Comparison of ENCODE assay signal across 15 mouse cellular contexts in genomic region chr3:121362002-121362401, GRCm38 (mm10).
"Had no signal": no experiment of that assay in that cellular context is flagged by ENCODE, and none has a peak within 500 bp of the region (broad histone marks: within the 10 kb centered on the region; RNA-seq: fewer than 3 reads in every experiment).

No protein-coding gene starts in this region.

- H3K36me3 ChIP-seq: neural tube, embryonic 12.5 days; neural tube, embryonic 13.5 days; neural tube, embryonic 15.5 days; stomach, embryonic 15.5 days had no signal

- H3K9me3 ChIP-seq: neural tube, embryonic 12.5 days; neural tube, embryonic 13.5 days; neural tube, embryonic 15.5 days; stomach, embryonic 15.5 days had no signal

- H3K4me1 ChIP-seq: neural tube, embryonic 12.5 days; neural tube, embryonic 13.5 days; neural tube, embryonic 15.5 days; stomach, embryonic 15.5 days had no signal

- DNase-seq: retina, postnatal 1 day; right cerebral cortex, adult 18-20 months; right cerebral cortex, postnatal 14 days; right cerebral cortex, postnatal 25 days; right cerebral cortex, postnatal 4 days; spleen, adult 18-20 months; thymus, adult 18-20 months; thymus, postnatal 25 days; thymus, postnatal 36 days; thymus, postnatal 4 days had no signal

- H3K4me3 ChIP-seq: neural tube, embryonic 12.5 days; neural tube, embryonic 13.5 days; neural tube, embryonic 15.5 days; stomach, embryonic 15.5 days had no signal

- H3K27ac ChIP-seq: neural tube, embryonic 12.5 days; neural tube, embryonic 13.5 days; neural tube, embryonic 15.5 days; stomach, embryonic 15.5 days; stomach, postnatal 0 days had no signal

- H3K27me3 ChIP-seq: neural tube, embryonic 12.5 days; neural tube, embryonic 13.5 days; neural tube, embryonic 15.5 days; stomach, embryonic 15.5 days had no signal

- H3K9ac ChIP-seq: neural tube, embryonic 12.5 days; neural tube, embryonic 13.5 days; neural tube, embryonic 15.5 days; stomach, embryonic 15.5 days had no signal

- H3K4me2 ChIP-seq: neural tube, embryonic 12.5 days; neural tube, embryonic 13.5 days; neural tube, embryonic 15.5 days; stomach, embryonic 15.5 days had no signal
